Mouse (Mus musculus) lung, adult 18-20 months (tissue): Measurements from ENCODE around the gene Tcf12.

ENCODE experiments used
- DNase-seq, 2 experiments: peaks; one replicate each; pipeline ENCODE4 v3.0.0; 2022; ENCODE audit warnings: mixed read lengths in 2 of 2

Gene Tcf12

GRCm38 (mm10) chr9:72111622-72112550 lies at the start of gene Tcf12:
Gene Tcf12, minus strand, starts transcription at chr9:72111871.
- peak; percentile 85 to 88 for DNase-seq

GRCm38 (mm10) chr9:72158392-72158791 lies 46.7 kb upstream of the Tcf12 start:
- no peak for DNase-seq

- DNase-seq, result no peak
Observed at GRCm38 (mm10) chr9:72157091-72157490, 45.4 kb upstream of the Tcf12 start.

- DNase-seq, result no peak
Observed at GRCm38 (mm10) chr9:72155250-72156138, 43.8 kb upstream of the Tcf12 start.

- no peak for DNase-seq
Observed at GRCm38 (mm10) chr9:72144148-72144547, 32.5 kb upstream of the Tcf12 start.

- no peak for DNase-seq
Observed at GRCm38 (mm10) chr9:72137899-72138298, 26.2 kb upstream of the Tcf12 start.

GRCm38 (mm10) chr9:72133772-72134245 lies 22.1 kb upstream of the Tcf12 start:
- DNase-seq, result no peak

- DNase-seq, result peak; percentile 91 to 92
Observed at GRCm38 (mm10) chr9:72133089-72133771, 21.6 kb upstream of the Tcf12 start.

GRCm38 (mm10) chr9:72132728-72133088 lies 21.0 kb upstream of the Tcf12 start:
- DNase-seq, result no peak

- DNase-seq, result no peak
Observed at GRCm38 (mm10) chr9:72129884-72130283, 18.2 kb upstream of the Tcf12 start.

- DNase-seq, result no peak
Observed at GRCm38 (mm10) chr9:72125442-72125841, 13.8 kb upstream of the Tcf12 start.

- DNase-seq, result no peak
Observed at GRCm38 (mm10) chr9:72118490-72118889, 6.8 kb upstream of the Tcf12 start.

- peak; percentile 47 to 51 for DNase-seq
Observed at GRCm38 (mm10) chr9:72111004-72111621, 558 bp downstream of the Tcf12 start.

- DNase-seq, result peak; percentile 17 to 31
Observed at GRCm38 (mm10) chr9:72110627-72111003, 1.1 kb downstream of the Tcf12 start.

GRCm38 (mm10) chr9:72103471-72103870 lies 8.2 kb downstream of the Tcf12 start:
- DNase-seq, result no peak

- no peak for DNase-seq
Observed at GRCm38 (mm10) chr9:72099945-72100685, 11.6 kb downstream of the Tcf12 start.

GRCm38 (mm10) chr9:72098056-72098455 lies 13.6 kb downstream of the Tcf12 start:
- no peak for DNase-seq

GRCm38 (mm10) chr9:72097083-72097482 lies 14.6 kb downstream of the Tcf12 start:
- DNase-seq, result no peak

GRCm38 (mm10) chr9:72094675-72095074 lies 17.0 kb downstream of the Tcf12 start:
- DNase-seq, result no peak

GRCm38 (mm10) chr9:72092191-72092590 lies 19.5 kb downstream of the Tcf12 start:
- no peak for DNase-seq

- DNase-seq, result no peak
Observed at GRCm38 (mm10) chr9:72088893-72089611, 22.6 kb downstream of the Tcf12 start.
